Mouse (Mus musculus) gastrocnemius, postnatal 36 days (tissue): Measurements from ENCODE around the gene Olfr1314. TPM values are rescaled to one million over a fixed set of nuclear protein-coding genes. Genes with fewer than 3 reads are reported as not detected.

ENCODE experiments used
- DNase-seq, 2 experiments: peaks; one replicate each; pipeline ENCODE4 v3.0.0; 2022
- intact Hi-C: fragments of 180-260 bp; cut with DNase I; formaldehyde crosslinking; loops from one replicate; pipeline ENCODE4 v1.15.1; 2025
- long read RNA-seq, 2 experiments: library from polyadenylated mRNA; stranded (forward); transcript quantifications; one replicate each; pipeline ENCODE4 v2.0.0; 2021
- total RNA-seq, 2 experiments: library from RNA; stranded (reverse); gene quantifications; 2 replicates each; pipeline ENCODE4 v1.2.3; 2021

The Olfr1314 gene
- not detected for total RNA-seq
- long read RNA-seq, experiment 1 = 0 reads
- long read RNA-seq, experiment 2 = 0 reads

DNA sequence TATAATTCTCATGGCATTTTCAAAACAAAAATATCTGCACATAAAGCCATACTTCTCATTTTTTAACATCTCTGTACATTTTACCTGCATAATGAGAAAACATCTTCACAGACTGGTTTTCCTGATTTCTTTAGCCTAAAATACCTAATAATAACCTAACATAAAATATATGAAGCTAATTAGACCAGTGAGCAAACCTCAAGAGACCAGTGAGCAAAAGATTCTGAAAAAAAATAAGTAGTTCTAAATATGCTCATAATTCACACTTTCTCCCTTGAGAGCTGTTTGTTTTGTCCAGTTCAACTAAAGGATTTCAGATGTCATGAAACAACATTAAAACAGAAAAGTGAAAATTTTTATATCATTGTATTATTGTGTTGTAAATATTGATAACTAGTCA, at the start of gene Olfr1314:
Gene Olfr1314 (minus strand): TSS at position 101 of the 400 bp plus-strand sequence.
- no peak for DNase-seq
- intact Hi-C loops = no loop called here

DNA sequence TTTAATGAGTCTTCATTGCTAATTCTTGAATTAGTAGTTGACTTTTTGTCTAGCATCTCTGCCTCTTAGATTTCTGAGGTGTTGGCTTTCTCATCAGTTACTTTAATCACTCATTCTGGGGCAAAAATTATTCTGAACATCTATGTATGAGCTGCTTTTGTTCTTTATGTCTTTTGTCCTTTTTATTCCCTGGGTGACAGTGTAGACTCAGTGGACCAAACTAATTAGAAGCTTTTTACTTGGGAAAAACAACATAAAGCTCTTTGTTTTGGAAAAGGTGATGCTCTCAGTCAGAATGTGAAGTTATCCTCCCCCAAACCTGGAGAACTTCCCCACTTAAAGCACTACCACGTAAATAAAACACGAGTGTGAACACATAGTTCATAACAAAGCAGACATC, 43.4 kb upstream of the Olfr1314 start, which contains the start of gene Olfr1317:
Gene Olfr1317 (plus strand): TSS at position 301 of the 400 bp plus-strand sequence.
- intact Hi-C loops = no loop called here
- DNase-seq = no peak

DNA sequence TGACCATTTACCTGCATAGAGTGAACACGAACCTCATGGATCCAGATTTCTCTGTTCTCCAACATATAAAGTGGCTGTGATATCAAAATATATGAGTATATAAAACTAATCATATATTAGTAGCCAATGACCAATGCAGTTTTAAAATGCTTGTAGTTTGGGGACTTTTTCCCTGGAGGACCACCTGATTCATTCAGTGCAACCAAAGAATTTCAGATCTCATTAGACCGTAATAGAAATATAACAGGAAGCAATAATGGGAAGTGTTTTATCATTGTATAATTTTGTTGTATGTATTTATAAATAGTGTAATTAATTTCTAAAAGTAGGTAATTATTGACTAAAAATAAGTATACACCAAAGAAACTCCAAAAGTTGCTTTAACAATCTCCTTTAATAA, 38.3 kb upstream of the Olfr1314 start, which contains the start of gene Olfr1316:
Gene Olfr1316 (minus strand): TSS at position 101 of the 400 bp plus-strand sequence.
- intact Hi-C loops = no loop called here
- no peak for DNase-seq

DNA sequence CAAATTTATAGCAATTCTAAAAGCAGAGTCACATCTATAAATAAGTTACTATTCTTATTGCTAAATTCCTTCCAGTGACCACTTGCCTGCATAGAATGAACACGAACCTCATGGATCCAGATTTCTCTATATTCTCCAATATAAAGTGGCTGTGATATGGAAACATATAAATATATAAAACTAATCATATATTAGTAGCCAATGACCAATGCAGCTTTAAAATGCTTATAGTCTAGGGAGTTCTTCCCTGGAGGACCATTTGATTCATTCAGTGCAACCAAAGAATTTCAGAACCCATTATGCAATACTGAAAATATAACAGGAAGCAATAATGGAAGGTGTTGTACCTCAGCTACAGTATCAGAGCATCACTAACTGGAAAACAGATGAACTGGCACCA, 18.8 kb upstream of the Olfr1314 start, which contains the start of gene Olfr1315-ps1:
Gene Olfr1315-ps1 (minus strand): TSS at position 101 of the 400 bp plus-strand sequence.
- DNase-seq = no peak
- intact Hi-C loops = no loop called here

DNA sequence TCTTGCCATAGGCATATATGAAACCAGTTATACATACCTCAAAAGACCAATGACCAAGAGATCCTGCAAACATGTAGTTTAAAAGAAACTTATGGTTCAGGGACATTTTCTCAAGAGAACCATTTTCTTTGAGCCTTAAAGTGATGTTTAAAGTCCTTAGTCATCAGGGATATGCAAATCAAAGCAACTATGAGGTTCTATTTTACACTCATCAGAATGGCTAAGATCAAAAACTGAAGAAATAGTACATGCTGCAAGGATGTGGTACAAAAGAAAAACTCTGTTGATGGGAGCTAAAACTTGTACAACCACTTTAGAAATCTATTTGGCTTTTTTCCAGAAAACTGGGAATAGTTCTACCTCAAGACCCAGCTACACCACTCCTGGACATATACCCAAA, 18.8 kb downstream of the Olfr1314 start, which contains the start of gene Olfr1313:
Gene Olfr1313 (minus strand): TSS at position 101 of the 400 bp plus-strand sequence.
- DNase-seq = no peak
- intact Hi-C loops = no loop called here

DNA sequence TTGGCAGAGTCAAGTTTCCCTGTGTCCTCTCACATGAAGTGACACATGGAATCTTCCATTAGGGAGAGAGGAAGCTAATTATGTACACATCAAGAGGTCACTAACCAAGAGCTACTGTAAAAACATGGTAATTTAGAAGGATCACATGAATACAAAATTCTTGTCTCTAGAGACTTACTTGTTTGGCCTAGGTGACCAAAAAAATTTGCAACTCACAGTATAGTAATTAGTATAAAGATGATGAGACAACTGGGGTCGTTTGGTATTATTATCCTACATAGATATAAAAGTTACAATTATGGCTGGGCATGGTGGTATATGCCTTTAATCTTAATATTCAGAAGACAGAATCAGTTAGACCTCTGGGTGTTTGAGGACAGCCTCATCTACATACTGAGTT, 46.4 kb downstream of the Olfr1314 start, which contains the start of gene Olfr1312:
Gene Olfr1312 (minus strand): TSS at position 101 of the 400 bp plus-strand sequence.
- intact Hi-C loops = no loop called here
- no peak for DNase-seq

Other genes with a start within 250 kb of the Olfr1314 start
- not detected for gene Olfr1305, start 219.6 kb downstream of the Olfr1314 start, total RNA-seq
- gene Olfr1306, start 180.5 kb downstream of the Olfr1314 start, total RNA-seq = not detected
- gene Olfr1307, start 147.3 kb downstream of the Olfr1314 start, total RNA-seq = not detected
- not detected for gene Olfr1308, start 131.8 kb downstream of the Olfr1314 start, total RNA-seq
- not detected for gene Olfr1309, start 106.5 kb downstream of the Olfr1314 start, total RNA-seq
- gene Olfr1310, start 84.1 kb downstream of the Olfr1314 start, total RNA-seq = not detected
- gene Olfr1311, start 72.4 kb downstream of the Olfr1314 start, total RNA-seq = not detected
- gene Olfr1312, start 46.5 kb downstream of the Olfr1314 start, total RNA-seq = not detected
- gene Olfr1313, start 18.9 kb downstream of the Olfr1314 start, total RNA-seq = not detected
- gene Olfr1315-ps1, start 18.7 kb upstream of the Olfr1314 start, total RNA-seq = not detected
- gene Olfr1316, start 38.2 kb upstream of the Olfr1314 start, total RNA-seq = not detected
- gene Olfr1317, start 43.5 kb upstream of the Olfr1314 start, total RNA-seq = not detected
- not detected for gene Olfr1318, start 57.4 kb upstream of the Olfr1314 start, total RNA-seq
- gene Lpcat4, start 142.7 kb upstream of the Olfr1314 start, total RNA-seq = 1 to 10 TPM in 1 of 2 experiments, under 1 TPM in 1; 0.69 to 1.0 TPM
- not detected for gene Nutm1, start 162.5 kb upstream of the Olfr1314 start, total RNA-seq
- gene Nop10, start 165.1 kb upstream of the Olfr1314 start, total RNA-seq = 10 to 100 TPM; 46.2 to 50.4 TPM
- 10 to 100 TPM; 18.5 to 27.1 TPM for gene Slc12a6, start 169.0 kb upstream of the Olfr1314 start, total RNA-seq
- under 1 TPM in 1 of 2 experiments, not detected in 1; 0.44 TPM for gene Gm21985, start 169.5 kb upstream of the Olfr1314 start, total RNA-seq